Mouse (Mus musculus) heart, postnatal 0 days (tissue): ENCODE measurements at regions not wholly inside any gene's neighbourhood (a gene's known extent, or its start where the extent isn't known, plus 50 kb on each side); places are given as distances from the start of the nearest gene placed in this dataset.
A peak's percentile ranks its signal among the peaks of the same experiment; 100 is the strongest.

Experiments used
- CTCF ChIP-seq: IDR thresholded peaks from 2 replicates; pipeline ENCODE4 v1.5.1; 2016; ENCODE audit warnings: antibody characterized with exemption, control low read depth, low read depth
- EP300 ChIP-seq: IDR thresholded peaks from 2 replicates; pipeline ENCODE4 v1.6.1; 2016; ENCODE audit warnings: antibody characterized with exemption, low read depth

- TF ChIP-seq CTCF = no peak
- TF ChIP-seq EP300 = peak; percentile 47; the same call in 1 of the 2 replicates
Measured at GRCm38 (mm10) chr10:15426746-15427145, 708.7 kb upstream of the Gje1 start.
